ENCODE assay signal across 8 mouse cellular contexts in the genomic region with DNA sequence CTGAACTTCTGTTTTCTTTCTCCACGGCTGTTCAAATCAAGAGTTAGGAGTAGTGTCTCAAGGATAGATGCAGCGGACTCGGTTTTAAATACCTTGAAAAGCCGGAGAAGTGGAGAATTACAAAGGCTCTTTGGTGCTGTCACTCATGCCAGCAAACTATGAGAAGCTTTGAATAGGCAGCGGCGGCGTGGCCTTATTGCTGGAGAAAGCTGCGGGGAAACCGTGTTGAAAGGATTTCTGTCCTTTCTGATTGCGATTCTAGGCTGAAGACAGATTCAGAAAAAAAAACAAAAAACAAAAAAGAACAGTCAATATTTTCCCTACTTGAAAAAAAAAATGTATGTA. TPM values are rescaled to one million over a fixed set of nuclear protein-coding genes. Genes with fewer than 3 reads are reported as not detected.
DNase-seq lines count a peak whose midpoint lies in the region; ATAC-seq and TF ChIP-seq lines count a peak whose summit lies in the region.

No protein-coding gene starts in this region.

- no peaks in the 10 kb centered on the region for H3K27me3 ChIP-seq in heart, adult 2 months (ENCODE audit: control insufficient read depth, insufficient read depth, low read length)
- no peaks in the 10 kb centered on the region for H3K27me3 ChIP-seq in E14TG2a.4 (ENCODE audit: insufficient read depth, low read length)
- no peaks in the 10 kb centered on the region for H3K27me3 ChIP-seq in forebrain, embryonic 15.5 days
- no peaks in the 10 kb centered on the region for H3K27me3 ChIP-seq in liver, embryonic 16.5 days (ENCODE audit: control insufficient read depth, insufficient read depth, low read depth, low read length)

- H3K9me3 ChIP-seq in E14TG2a.4 (ENCODE audit: low read length) = peaks cover 6% of the 10 kb centered on the region
- no peaks in the 10 kb centered on the region for H3K9me3 ChIP-seq in forebrain, embryonic 15.5 days
- H3K9me3 ChIP-seq in liver, embryonic 16.5 days (replicated peaks; ENCODE audit: control insufficient read depth, low read length) = no peaks in the 10 kb centered on the region

- intact Hi-C loops in heart, adult 2 months (cut with DNase I) = loop anchor here (2.0 to 10.0 kb wide), 4 partner anchors 53 to 1425 kb away; partner anchors contain the start of genes Abt1, Hist1h1a, Hist1h3a and Hist1h4a
- intact Hi-C loops in heart, postnatal 10 days (cut with DNase I) = loop anchor here (5.0 to 10.0 kb wide), 2 partner anchors 148 to 225 kb away; no protein-coding TSS in a partner anchor

- WGBS in heart, adult 2 months = 1% methylated on average over 10 of the region's 10 CpGs
- 0% methylated on average over 10 of the region's 10 CpGs for WGBS in forebrain, embryonic 15.5 days
- 0% methylated on average over 10 of the region's 10 CpGs for WGBS in liver, embryonic 16.5 days (ENCODE audit: insufficient replicate concordance)

- TF ChIP-seq EP300 in heart, adult 2 months (IDR thresholded peaks at IDR 0.05; ENCODE audit: insufficient read depth, low read depth, low read length) = no peak

- peak overlapping the region; percentile 97 for H3K4me3 ChIP-seq in heart, adult 2 months
- peak overlapping the region; percentile 96 for H3K4me3 ChIP-seq in E14TG2a.4 (replicated peaks; ENCODE audit: low read length)
- peak overlapping the region; percentile 93 for H3K4me3 ChIP-seq in forebrain, embryonic 15.5 days
- peak overlapping the region; percentile 90 for H3K4me3 ChIP-seq in liver, embryonic 16.5 days (ENCODE audit: low read depth, low read length)

- DNase-seq in heart, adult 2 months = no peak
- no peak for DNase-seq in heart, postnatal 10 days
- DNase-seq in cerebellum, adult 9-10 months = no peak
- no peak for DNase-seq in right cerebral cortex, adult 2 months (ENCODE audit: low spot score in 2 of 2)
- DNase-seq in Muller cell, postnatal 12 days (ENCODE audit: inconsistent ontology term) = no peak

- no peak for TF ChIP-seq CTCF in heart, adult 2 months (IDR thresholded peaks at IDR 0.05)
- TF ChIP-seq CTCF in E14TG2a.4 (conservative IDR thresholded peaks at IDR 0.05; ENCODE audit: low read length) = no peak

- H3K27ac ChIP-seq in heart, adult 2 months = peak overlapping the region; percentile 96
- H3K27ac ChIP-seq in forebrain, embryonic 15.5 days (replicated peaks) = peak overlapping the region; percentile 95
- H3K27ac ChIP-seq in liver, embryonic 16.5 days (ENCODE audit: low read length) = peak overlapping the region; percentile 88

- peak overlapping the region; percentile 51 for H3K9ac ChIP-seq in heart, adult 2 months (ENCODE audit: low read depth, low read length)
- H3K9ac ChIP-seq in forebrain, embryonic 15.5 days (replicated peaks) = peak overlapping the region; percentile 91
- H3K9ac ChIP-seq in liver, embryonic 16.5 days (ENCODE audit: low read depth, low read length) = peak overlapping the region; percentile 92

- H3K79me2 ChIP-seq in heart, adult 2 months (replicated peaks; ENCODE audit: control insufficient read depth, insufficient read depth, low read length) = peaks cover 1% of the 10 kb centered on the region; the same call in 1 of the 2 replicates

- peak overlapping the region; percentile 62 for H3K4me2 ChIP-seq in forebrain, embryonic 15.5 days (replicated peaks)
- H3K4me2 ChIP-seq in liver, embryonic 16.5 days (ENCODE audit: low read depth, low read length) = peak overlapping the region; percentile 77

- no peak for TF ChIP-seq POLR2A in heart, adult 2 months (IDR thresholded peaks at IDR 0.05; ENCODE audit: insufficient read depth, low read depth, low read length)

- H3K36me3 ChIP-seq in heart, adult 2 months (ENCODE audit: control insufficient read depth, insufficient read depth, low read length) = peaks cover 34% of the 10 kb centered on the region
- peaks cover 33% of the 10 kb centered on the region for H3K36me3 ChIP-seq in E14TG2a.4 (ENCODE audit: insufficient read depth, low read length)
- H3K36me3 ChIP-seq in forebrain, embryonic 15.5 days = peaks cover 13% of the 10 kb centered on the region
- H3K36me3 ChIP-seq in liver, embryonic 16.5 days (ENCODE audit: control insufficient read depth, insufficient read depth) = no peaks in the 10 kb centered on the region; the same call in 1 of the 2 replicates

- ATAC-seq in forebrain, embryonic 15.5 days (replicated peaks) = no peak
- ATAC-seq in liver, embryonic 16.5 days (ENCODE audit: low read depth) = peak; percentile 3; the same call in 1 of the 2 replicates

- H3K4me1 ChIP-seq in heart, adult 2 months (ENCODE audit: control insufficient read depth, insufficient read depth, low read length) = no peaks in the 10 kb centered on the region; the same call in none of the 2 replicates
- H3K4me1 ChIP-seq in E14TG2a.4 (replicated peaks; ENCODE audit: low read depth, low read length) = peaks cover 33% of the 10 kb centered on the region
- peaks cover 32% of the 10 kb centered on the region for H3K4me1 ChIP-seq in forebrain, embryonic 15.5 days
- peaks cover 9% of the 10 kb centered on the region for H3K4me1 ChIP-seq in liver, embryonic 16.5 days (ENCODE audit: control insufficient read depth, low read depth, low read length)

RNA-seq across cellular contexts. Expression of gene Zfp322a, which starts 0.4 kb away (rescaled TPM):
- total RNA-seq in heart, adult 2 months (2021) = 10 to 100 TPM; 14.8 to 15.8 TPM
- polyA plus RNA-seq in heart, adult 2 months (2012; rRNA removed) = 1.5 and 5.3 TPM in 2 replicates
- total RNA-seq in heart, postnatal 10 days (2021) = 10 to 100 TPM; 18.9 to 21.7 TPM
- 58.3 and 60.9 TPM in 2 replicates for polyA plus RNA-seq in forebrain, embryonic 15.5 days (2015; fragmentation: Nextera tagmentation; extraction: Ambion mirVana)
- polyA plus RNA-seq in liver, embryonic 16.5 days (2015; fragmentation: Nextera tagmentation; extraction: Ambion mirVana) = 12.0 and 13.1 TPM in 2 replicates

RNA-seq across cellular contexts. Expression of gene Abt1, which starts 54.3 kb away (rescaled TPM):
- 1 to 10 TPM; 3.9 to 5.1 TPM for total RNA-seq in heart, adult 2 months (2021)
- 2.4 and 3.1 TPM in 2 replicates for polyA plus RNA-seq in heart, adult 2 months (2012; rRNA removed)
- total RNA-seq in heart, postnatal 10 days (2021) = 1 to 10 TPM; 5.3 to 5.6 TPM
- polyA plus RNA-seq in forebrain, embryonic 15.5 days (2015; fragmentation: Nextera tagmentation; extraction: Ambion mirVana) = 13.0 and 13.2 TPM in 2 replicates
- 4.5 TPM in 2 replicates for polyA plus RNA-seq in liver, embryonic 16.5 days (2015; fragmentation: Nextera tagmentation; extraction: Ambion mirVana)
